Mouse (Mus musculus): ENCODE measurements around the gene Abcg1. TPM values are rescaled to one million over a fixed set of nuclear protein-coding genes. Genes with fewer than 3 reads are reported as not detected.

The Abcg1 gene
- polyA plus RNA-seq, 1 experiment from 2014 or later: 9.3 TPM

GRCm38 (mm10) chr17:31028821-31029370 is 28.6 kb upstream of the Abcg1 start:
- Histone ChIP-seq H3K4me1 (replicated peaks) (peaks cover 37% of the 10 kb centered on the region), H3K9me3 (replicated peaks) (0 out of 2 replicates have a peak, but pooled peaks cover 6% of the 10 kb centered on the region), H3K4me2 (no peak overlapping the region), H3K9ac (no peak overlapping the region), H3K27ac (replicated peaks) (no peak overlapping the region), H3K36me3 (replicated peaks) (no peaks in the 10 kb centered on the region), H3K4me3 (replicated peaks) (no peak overlapping the region), H3K27me3 (no peaks in the 10 kb centered on the region)
- no peak for ATAC-seq (ENCODE audit: insufficient read depth)
- WGBS (ENCODE audit: insufficient replicate concordance): 66% methylated on average over 9 of the region's 9 CpGs

GRCm38 (mm10) chr17:31029407-31029806 is 28.1 kb upstream of the Abcg1 start:
- Histone ChIP-seq H3K36me3 (replicated peaks) (no peaks in the 10 kb centered on the region), H3K9me3 (replicated peaks) (0 out of 2 replicates have a peak, but pooled peaks cover 6% of the 10 kb centered on the region), H3K27ac (replicated peaks) (no peak overlapping the region), H3K27me3 (no peaks in the 10 kb centered on the region), H3K4me1 (replicated peaks) (peaks cover 37% of the 10 kb centered on the region), H3K4me2 (no peak overlapping the region), H3K4me3 (replicated peaks) (no peak overlapping the region), H3K9ac (no peak overlapping the region)
- no peak for ATAC-seq (ENCODE audit: insufficient read depth)
- WGBS (ENCODE audit: insufficient replicate concordance): 66% methylated on average over 4 of the region's 4 CpGs

- Histone ChIP-seq H3K9me3 (replicated peaks) (0 out of 2 replicates have a peak, but pooled peaks cover 6% of the 10 kb centered on the region), H3K36me3 (replicated peaks) (no peaks in the 10 kb centered on the region), H3K4me3 (replicated peaks) (no peak overlapping the region), H3K4me1 (replicated peaks) (peaks cover 49% of the 10 kb centered on the region), H3K27me3 (no peaks in the 10 kb centered on the region), H3K27ac (replicated peaks) (no peak overlapping the region), H3K9ac (no peak overlapping the region), H3K4me2 (no peak overlapping the region)
- no peak for ATAC-seq (ENCODE audit: insufficient read depth)
- WGBS (ENCODE audit: insufficient replicate concordance): 89% methylated on average over 4 of the region's 4 CpGs
These were observed 25.1 kb upstream of the Abcg1 start for GRCm38 (mm10) chr17:31032341-31032740.

GRCm38 (mm10) chr17:31033251-31033650 is 24.2 kb upstream of the Abcg1 start:
- Histone ChIP-seq H3K9me3 (replicated peaks) (0 out of 2 replicates have a peak, but pooled peaks cover 6% of the 10 kb centered on the region), H3K4me2 (peak overlapping the region; percentile 63), H3K9ac (no peak overlapping the region), H3K4me3 (replicated peaks) (no peak overlapping the region), H3K27me3 (no peaks in the 10 kb centered on the region), H3K27ac (replicated peaks) (peak overlapping the region; percentile 77), H3K36me3 (replicated peaks) (no peaks in the 10 kb centered on the region), H3K4me1 (replicated peaks) (peaks cover 56% of the 10 kb centered on the region)
- ATAC-seq (ENCODE audit: insufficient read depth): no peak
- WGBS (ENCODE audit: insufficient replicate concordance): 55% methylated on average over 2 of the region's 2 CpGs

GRCm38 (mm10) chr17:31034165-31034564 is 23.3 kb upstream of the Abcg1 start:
- peak overlapping the region; percentile 63 for H3K4me2 ChIP-seq
- no peaks in the 10 kb centered on the region for H3K36me3 ChIP-seq (replicated peaks)
- peak overlapping the region; percentile 23; the same call in 1 of the 2 replicates for H3K9ac ChIP-seq
- WGBS (ENCODE audit: insufficient replicate concordance): 20% methylated on average over 5 of the region's 5 CpGs
- peaks cover 58% of the 10 kb centered on the region for H3K4me1 ChIP-seq (replicated peaks)
- 0 out of 2 replicates have a peak, but pooled peaks cover 6% of the 10 kb centered on the region for H3K9me3 ChIP-seq (replicated peaks)
- ATAC-seq (ENCODE audit: insufficient read depth): peak; percentile 93
- peak overlapping the region; percentile 77 for H3K27ac ChIP-seq (replicated peaks)
- peak overlapping the region; percentile 21; the same call in 1 of the 2 replicates for H3K4me3 ChIP-seq (replicated peaks)
- no peaks in the 10 kb centered on the region for H3K27me3 ChIP-seq

- peaks cover 58% of the 10 kb centered on the region for H3K4me1 ChIP-seq (replicated peaks)
- 0 out of 2 replicates have a peak, but pooled peaks cover 6% of the 10 kb centered on the region for H3K9me3 ChIP-seq (replicated peaks)
- H3K4me2 ChIP-seq: peak overlapping the region; percentile 63
- H3K4me3 ChIP-seq (replicated peaks): no peak overlapping the region
- no peaks in the 10 kb centered on the region for H3K27me3 ChIP-seq
- H3K36me3 ChIP-seq (replicated peaks): no peaks in the 10 kb centered on the region
- H3K9ac ChIP-seq: no peak overlapping the region
- H3K27ac ChIP-seq (replicated peaks): peak overlapping the region; percentile 77
- WGBS (ENCODE audit: insufficient replicate concordance): 53% methylated on average over 9 of the region's 9 CpGs
- ATAC-seq (ENCODE audit: insufficient read depth): no peak
These were observed 22.7 kb upstream of the Abcg1 start for GRCm38 (mm10) chr17:31034674-31035356.

GRCm38 (mm10) chr17:31036168-31036876 is 21.2 kb upstream of the Abcg1 start:
- no peak for ATAC-seq (ENCODE audit: insufficient read depth)
- peaks cover 55% of the 10 kb centered on the region for H3K4me1 ChIP-seq (replicated peaks)
- no peak overlapping the region for H3K9ac ChIP-seq
- H3K9me3 ChIP-seq (replicated peaks): 0 out of 2 replicates have a peak, but pooled peaks cover 6% of the 10 kb centered on the region
- WGBS (ENCODE audit: insufficient replicate concordance): 86% methylated on average over 22 of the region's 22 CpGs
- H3K27ac ChIP-seq (replicated peaks): no peak overlapping the region
- H3K36me3 ChIP-seq (replicated peaks): no peaks in the 10 kb centered on the region
- no peak overlapping the region for H3K4me3 ChIP-seq (replicated peaks)
- H3K4me2 ChIP-seq: no peak overlapping the region
- no peaks in the 10 kb centered on the region for H3K27me3 ChIP-seq

- Histone ChIP-seq H3K4me1 (replicated peaks) (peaks cover 58% of the 10 kb centered on the region), H3K36me3 (replicated peaks) (no peaks in the 10 kb centered on the region), H3K27me3 (no peaks in the 10 kb centered on the region), H3K9me3 (replicated peaks) (0 out of 2 replicates have a peak, but pooled peaks cover 2% of the 10 kb centered on the region), H3K4me2 (no peak overlapping the region), H3K27ac (replicated peaks) (no peak overlapping the region), H3K4me3 (replicated peaks) (no peak overlapping the region), H3K9ac (no peak overlapping the region)
- no peak for ATAC-seq (ENCODE audit: insufficient read depth)
- WGBS (ENCODE audit: insufficient replicate concordance): 63% methylated on average over 8 of the region's 8 CpGs
These were observed 20.1 kb upstream of the Abcg1 start for GRCm38 (mm10) chr17:31037331-31037730.

GRCm38 (mm10) chr17:31038381-31038780 is 19.1 kb upstream of the Abcg1 start:
- 40% methylated on average over 4 of the region's 4 CpGs for WGBS (ENCODE audit: insufficient replicate concordance)
- H3K4me1 ChIP-seq (replicated peaks): peaks cover 51% of the 10 kb centered on the region
- no peak for ATAC-seq (ENCODE audit: insufficient read depth)
- no peak overlapping the region for H3K4me3 ChIP-seq (replicated peaks)
- no peaks in the 10 kb centered on the region; the same call in 1 of the 2 replicates for H3K27me3 ChIP-seq
- H3K9me3 ChIP-seq (replicated peaks): no peaks in the 10 kb centered on the region
- H3K9ac ChIP-seq: no peak overlapping the region
- H3K4me2 ChIP-seq: no peak overlapping the region
- H3K27ac ChIP-seq (replicated peaks): no peak overlapping the region
- H3K36me3 ChIP-seq (replicated peaks): no peaks in the 10 kb centered on the region

GRCm38 (mm10) chr17:31039626-31040025 is 17.8 kb upstream of the Abcg1 start:
- 19% methylated on average over 7 of the region's 7 CpGs for WGBS (ENCODE audit: insufficient replicate concordance)
- Histone ChIP-seq H3K36me3 (replicated peaks) (no peaks in the 10 kb centered on the region), H3K9me3 (replicated peaks) (no peaks in the 10 kb centered on the region), H3K4me1 (replicated peaks) (peaks cover 39% of the 10 kb centered on the region), H3K27ac (replicated peaks) (0 out of 2 replicates have a peak overlapping the region, but pooled peaks have one; percentile 1), H3K27me3 (no peaks in the 10 kb centered on the region; the same call in 1 of the 2 replicates), H3K4me2 (0 out of 2 replicates have a peak overlapping the region, but pooled peaks have one; percentile 6), H3K4me3 (replicated peaks) (no peak overlapping the region), H3K9ac (no peak overlapping the region)
- ATAC-seq (ENCODE audit: insufficient read depth): 0 out of 2 replicates have a peak, but pooled peaks have one; percentile 22

- H3K4me1 ChIP-seq (replicated peaks): peaks cover 33% of the 10 kb centered on the region
- 52% methylated on average over 7 of the region's 7 CpGs for WGBS (ENCODE audit: insufficient replicate concordance)
- no peak overlapping the region for H3K4me2 ChIP-seq
- no peaks in the 10 kb centered on the region; the same call in 1 of the 2 replicates for H3K27me3 ChIP-seq
- no peaks in the 10 kb centered on the region for H3K9me3 ChIP-seq (replicated peaks)
- no peak overlapping the region for H3K9ac ChIP-seq
- no peak for ATAC-seq (ENCODE audit: insufficient read depth)
- H3K36me3 ChIP-seq (replicated peaks): no peaks in the 10 kb centered on the region
- H3K4me3 ChIP-seq (replicated peaks): no peak overlapping the region
- 0 out of 2 replicates have a peak overlapping the region, but pooled peaks have one; percentile 1 for H3K27ac ChIP-seq (replicated peaks)
These were observed 17.1 kb upstream of the Abcg1 start for GRCm38 (mm10) chr17:31040421-31040820.
